Mouse (Mus musculus) granulocyte monocyte progenitor cell, adult 5-6 weeks (primary cell): ENCODE data around the gene Mob4. TPM values are rescaled to one million over a fixed set of nuclear protein-coding genes. Genes with fewer than 3 reads are reported as not detected.
A peak's percentile ranks its signal among the peaks of the same experiment; 100 is the strongest.

ENCODE experiments used
- ATAC-seq: replicated peaks from 2 replicates; pipeline ENCODE4 v1.8.0; 2016; ENCODE audit warnings: mild to moderate bottlenecking, moderate TSS enrichment, inconsistent platforms; ENCODE audit not compliant: poor library complexity, severe bottlenecking
- total RNA-seq, 2 experiments: library from RNA; stranded (forward) in 1 of 2; stranded (reverse) in 1 of 2; fragments of 200-712, 200-1000 nt in 1 of 2; fragments of >200 nt in 1 of 2; fragmentation: Nextera tagmentation in 1 of 2; gene quantifications; 2 replicates each; pipeline ENCODE4 v1.2.3; 2014 to 2017

The Mob4 gene
- total RNA-seq, 2 experiments from 2014 or later = 32.6 to 43.9 TPM

GRCm38 (mm10) chr1:55130190-55130916 is 678 bp upstream of the Mob4 start:
- no peak for ATAC-seq

- ATAC-seq = peak; percentile 44
These were observed 488 bp downstream of the Mob4 start for GRCm38 (mm10) chr1:55131424-55132014.

DNA sequence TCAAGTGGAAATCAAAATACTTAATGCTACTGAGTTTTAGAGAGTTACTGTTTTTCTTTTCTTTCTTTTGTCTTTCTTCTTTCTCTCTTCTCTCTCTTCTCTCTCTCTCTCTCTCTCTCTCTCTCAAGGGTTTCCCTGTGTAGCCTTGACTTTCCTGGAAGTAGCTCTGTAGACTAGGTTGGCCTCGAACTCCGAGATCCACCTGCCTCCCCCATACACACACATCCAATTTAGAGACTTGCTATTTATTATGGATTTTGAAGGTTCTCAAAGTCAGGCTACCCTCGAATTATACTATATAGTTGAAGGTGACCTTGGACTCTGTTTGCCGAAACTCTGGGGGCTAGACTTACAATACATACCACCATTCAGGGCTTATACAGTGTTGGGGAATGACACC is 1.3 kb downstream of the Mob4 start:
- ATAC-seq = no peak

GRCm38 (mm10) chr1:55133173-55133572 is 2.1 kb downstream of the Mob4 start:
- no peak for ATAC-seq

DNA sequence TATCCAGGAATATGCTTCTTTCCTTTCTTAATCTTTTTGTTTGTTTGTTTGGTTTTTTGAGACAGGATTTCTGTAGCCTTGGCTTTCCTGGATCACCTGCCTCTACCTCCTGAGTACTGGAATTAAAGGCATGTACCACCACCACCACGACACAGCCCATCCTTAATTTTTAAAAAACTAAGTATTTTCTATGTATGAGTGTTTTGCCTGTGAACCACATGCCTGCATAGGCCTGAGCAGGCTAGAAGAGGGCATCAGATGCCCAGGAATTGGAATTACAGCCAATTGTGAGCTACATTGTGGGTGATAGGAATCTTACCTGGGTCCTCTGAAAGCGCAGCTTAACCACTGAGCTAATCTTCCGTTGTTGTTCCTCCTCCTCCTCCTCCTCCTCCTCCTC is 3.3 kb downstream of the Mob4 start:
- ATAC-seq = no peak

GRCm38 (mm10) chr1:55135846-55136245 is 4.8 kb downstream of the Mob4 start:
- no peak for ATAC-seq

DNA sequence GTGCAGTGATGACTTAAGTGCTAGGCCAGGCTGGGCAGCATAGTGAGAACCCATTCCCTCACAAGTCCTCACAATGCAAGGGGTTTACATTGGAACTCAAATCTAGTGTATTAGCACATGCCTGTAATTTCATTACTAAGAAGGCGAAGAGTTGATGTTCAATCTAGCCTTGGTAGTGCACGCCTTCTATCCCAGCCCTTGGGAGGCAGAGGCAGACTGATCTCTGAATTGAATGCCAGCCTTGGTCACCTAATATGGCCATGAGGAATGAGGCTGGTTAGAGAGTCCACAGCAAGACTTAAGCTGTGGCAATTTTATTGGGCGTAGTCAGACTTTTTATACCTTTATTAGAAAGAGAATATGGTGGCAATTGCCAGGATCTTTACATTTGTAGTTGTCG is 13.3 kb downstream of the Mob4 start:
- no peak for ATAC-seq

- no peak for ATAC-seq
These were observed 14.5 kb downstream of the Mob4 start for GRCm38 (mm10) chr1:55145556-55145955.

GRCm38 (mm10) chr1:55157329-55157728 is 26.3 kb downstream of the Mob4 start:
- no peak for ATAC-seq

- no peak for ATAC-seq
These were observed 27.2 kb downstream of the Mob4 start for GRCm38 (mm10) chr1:55158211-55158610.

- ATAC-seq = no peak
These were observed 27.8 kb downstream of the Mob4 start for GRCm38 (mm10) chr1:55158821-55159220.

DNA sequence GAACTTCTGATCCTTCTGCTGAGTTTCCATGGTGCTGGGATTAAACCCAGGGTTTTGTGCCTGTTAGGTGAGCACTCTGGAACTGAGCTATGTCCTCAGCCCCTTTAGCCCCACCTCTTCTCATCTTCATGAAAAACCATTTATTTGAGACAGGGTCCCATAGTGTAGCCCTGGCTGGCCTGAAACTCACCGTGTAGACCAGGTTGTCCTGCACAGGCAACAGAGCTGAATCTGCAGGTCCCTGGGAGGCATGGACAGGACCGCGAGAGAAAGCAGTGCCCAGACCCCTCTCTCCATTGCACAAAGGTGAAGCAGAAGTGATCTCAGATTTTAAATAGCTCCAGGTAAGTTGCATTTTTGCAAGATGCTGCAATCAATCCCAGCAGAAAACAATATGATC is 29.2 kb downstream of the Mob4 start:
- ATAC-seq = no peak

GRCm38 (mm10) chr1:55160831-55161638 is 30.0 kb downstream of the Mob4 start:
- ATAC-seq = no peak

GRCm38 (mm10) chr1:55161895-55162294 is 30.9 kb downstream of the Mob4 start:
- ATAC-seq = peak; percentile 90

- no peak for ATAC-seq
These were observed 31.8 kb downstream of the Mob4 start for GRCm38 (mm10) chr1:55162781-55163180.

DNA sequence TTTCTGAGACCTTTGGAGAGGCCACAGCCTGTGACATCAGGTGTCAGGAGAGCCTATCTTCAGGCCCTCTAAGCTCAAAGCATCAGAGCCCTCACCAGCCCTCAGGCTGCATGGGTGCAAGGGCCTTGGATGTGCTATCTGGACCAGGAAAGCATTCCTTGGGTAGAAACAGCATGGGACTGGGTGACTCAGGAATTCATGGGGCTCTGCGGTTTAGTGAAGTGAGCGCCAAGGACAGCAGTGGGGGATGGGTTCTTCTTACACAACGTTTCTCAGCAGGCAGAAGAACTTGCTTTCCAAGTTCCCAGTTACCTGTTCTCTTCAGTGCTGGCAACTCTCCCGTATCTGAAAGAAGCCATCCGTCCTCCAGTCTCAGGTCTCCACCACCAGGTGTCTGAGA is 33.0 kb downstream of the Mob4 start:
- peak; percentile 47 for ATAC-seq

DNA sequence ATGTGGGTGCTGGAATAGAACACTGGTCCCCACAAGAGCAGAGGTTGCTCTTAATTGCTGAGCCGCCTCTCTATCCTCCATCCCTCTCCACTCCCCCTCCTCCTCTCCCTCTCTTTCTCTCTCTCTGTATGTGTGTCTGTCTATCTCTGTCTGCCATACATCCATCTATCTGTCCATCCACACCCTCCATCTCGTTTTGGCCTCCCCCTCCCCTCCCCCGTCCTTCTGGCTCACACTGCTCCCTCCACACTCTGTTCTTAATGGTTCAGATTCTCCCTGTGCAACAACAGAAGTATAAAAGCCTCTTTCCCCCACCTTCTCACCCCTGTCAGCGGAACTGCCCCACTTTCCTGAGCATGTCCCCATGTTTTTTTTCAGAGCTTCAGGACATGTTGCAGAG is 36.5 kb downstream of the Mob4 start:
- no peak for ATAC-seq

DNA sequence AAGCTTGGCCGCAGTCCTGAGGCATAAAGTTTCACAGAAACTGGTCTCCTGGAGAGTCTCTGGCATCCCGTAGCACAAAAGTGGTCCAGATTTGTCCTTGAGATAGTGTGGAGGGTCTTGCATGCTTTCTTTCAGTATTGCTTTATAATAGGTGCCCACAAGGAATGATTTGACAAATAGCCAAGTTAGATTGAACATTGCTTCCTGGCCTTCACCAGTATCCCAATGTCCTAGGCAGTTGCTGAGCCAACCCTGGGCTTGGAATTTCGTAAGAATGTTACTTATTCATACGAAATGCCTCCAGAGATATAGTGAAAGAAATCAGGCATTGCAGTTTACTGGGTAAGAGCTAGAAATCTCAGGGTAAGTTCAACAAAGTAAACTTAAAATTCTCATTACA is 37.6 kb downstream of the Mob4 start:
- ATAC-seq = no peak

GRCm38 (mm10) chr1:55171361-55172325 is 40.6 kb downstream of the Mob4 start:
- no peak for ATAC-seq
